Mouse (Mus musculus) c-Kit-positive CD71-positive TER-119-negative erythroid progenitor cells, embryonic 14.5 days (primary cell): Measurements from ENCODE around the gene Gm44579.

Experiments
- DNase-seq: peaks from one replicate; pipeline ENCODE4 v3.0.0-alpha.2; 2013; ENCODE audit warnings: low read depth

Gm44579 gene

DNA sequence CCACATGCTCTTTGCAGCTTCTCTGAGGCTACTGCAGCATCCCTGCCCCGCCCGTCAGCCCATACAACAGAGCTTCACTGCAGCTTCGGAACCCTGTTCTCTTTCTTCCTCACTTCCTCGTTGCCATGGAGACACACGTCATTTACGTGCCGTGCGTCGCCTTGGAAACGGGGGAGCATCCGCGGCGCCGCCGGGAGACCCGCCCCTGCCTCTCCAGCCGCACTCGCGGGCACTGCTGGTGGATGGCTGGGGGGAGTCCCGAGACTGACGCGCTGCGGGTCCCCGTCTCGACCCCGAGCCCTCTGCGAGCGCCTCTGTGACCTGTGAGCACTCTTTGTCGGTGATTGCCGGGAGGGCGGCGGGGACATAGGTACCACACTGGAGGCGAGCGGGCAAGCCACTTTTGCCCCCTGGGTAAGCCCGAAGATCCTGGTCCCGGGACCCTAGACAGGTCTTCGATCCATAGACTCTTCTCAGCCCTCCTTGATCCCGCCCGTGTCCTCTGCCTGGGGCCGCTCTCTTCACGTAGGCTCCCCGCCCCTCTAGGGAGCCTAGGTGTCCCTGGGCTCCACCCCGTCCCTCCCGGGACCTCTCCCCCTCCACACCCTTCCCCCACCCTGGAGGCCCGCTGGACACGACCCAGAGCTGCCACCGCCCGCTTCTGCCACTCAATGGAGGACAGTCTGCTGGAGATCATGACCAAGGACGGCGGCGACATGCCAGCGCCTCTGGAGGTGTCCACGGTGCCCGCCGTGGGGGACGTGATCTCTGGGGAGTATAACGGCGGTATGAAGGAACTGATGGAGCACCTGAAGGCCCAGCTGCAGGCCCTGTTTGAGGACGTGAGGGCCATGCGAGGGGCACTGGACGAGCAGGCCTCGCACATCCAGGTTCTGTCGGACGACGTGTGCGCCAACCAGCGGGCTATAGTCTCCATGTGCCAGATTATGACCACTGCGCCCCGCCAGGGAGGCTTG is 52.8 kb downstream of the Gm44579 start:
- no peak for DNase-seq

DNA sequence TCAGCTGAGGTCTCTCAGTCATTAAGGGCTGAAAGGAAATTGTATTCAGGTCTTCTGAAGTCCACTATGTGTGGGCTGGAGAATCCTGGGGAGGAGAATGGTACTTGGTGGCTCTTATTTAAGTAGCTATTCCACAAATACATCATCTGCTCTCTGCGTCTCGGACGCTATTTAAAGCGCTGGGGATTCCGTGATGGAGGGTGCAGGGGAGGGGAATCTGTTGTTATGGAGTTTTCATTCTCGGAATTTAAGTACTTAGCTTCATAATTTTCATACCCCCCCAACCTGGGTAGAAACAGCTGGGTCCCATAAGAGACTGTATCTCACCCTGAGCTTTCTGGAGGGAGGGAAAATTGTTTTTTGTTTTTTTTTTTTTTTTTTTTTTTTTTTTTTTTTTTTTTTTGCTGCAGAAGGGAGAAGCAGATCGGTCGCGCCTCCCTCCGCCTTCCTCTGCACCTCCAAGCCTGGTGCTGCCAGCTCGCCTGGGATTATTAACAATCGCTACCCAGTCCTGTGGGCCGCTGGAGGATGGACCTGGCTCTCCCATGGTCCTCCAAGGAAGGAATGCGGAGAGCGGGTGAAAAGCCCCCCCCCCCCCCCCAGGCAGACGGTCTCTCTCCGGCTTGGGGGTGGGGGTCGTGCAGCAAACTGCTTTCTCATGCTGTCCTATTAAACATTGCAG is 53.7 kb downstream of the Gm44579 start, which contains the start of gene Ccdc184:
Gene Ccdc184, plus strand, starts transcription at position 196 of the 682 bp plus-strand sequence.
- DNase-seq: no peak

- no peak for DNase-seq
These were observed 55.3 kb downstream of the Gm44579 start, which contains the start of gene Asb8 for GRCm38 (mm10) chr15:98165525-98165924. Asb8 (minus strand) TSS chr15:98165625.

DNA sequence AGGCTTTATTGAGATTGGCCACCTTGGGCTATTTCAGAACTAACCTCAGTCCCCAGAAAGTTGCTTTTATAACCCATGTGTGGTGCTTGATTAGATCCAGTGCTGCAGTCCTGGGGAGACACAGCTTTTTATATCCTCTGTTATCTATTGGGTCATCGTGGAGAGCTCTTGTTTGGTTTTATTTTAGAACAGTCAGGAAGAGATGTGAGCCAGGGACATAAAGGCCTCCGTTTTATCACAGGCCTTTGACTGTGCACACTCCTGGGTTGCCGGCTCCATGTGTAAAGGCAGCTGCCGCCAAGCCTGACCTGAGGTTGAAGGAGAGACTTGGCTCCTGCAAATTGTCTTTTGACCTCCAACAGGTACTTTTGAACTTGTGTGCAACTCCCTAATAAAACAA is 58.2 kb downstream of the Gm44579 start:
- DNase-seq: no peak

- DNase-seq: no peak
These were observed 59.6 kb downstream of the Gm44579 start for GRCm38 (mm10) chr15:98161026-98161805.

DNA sequence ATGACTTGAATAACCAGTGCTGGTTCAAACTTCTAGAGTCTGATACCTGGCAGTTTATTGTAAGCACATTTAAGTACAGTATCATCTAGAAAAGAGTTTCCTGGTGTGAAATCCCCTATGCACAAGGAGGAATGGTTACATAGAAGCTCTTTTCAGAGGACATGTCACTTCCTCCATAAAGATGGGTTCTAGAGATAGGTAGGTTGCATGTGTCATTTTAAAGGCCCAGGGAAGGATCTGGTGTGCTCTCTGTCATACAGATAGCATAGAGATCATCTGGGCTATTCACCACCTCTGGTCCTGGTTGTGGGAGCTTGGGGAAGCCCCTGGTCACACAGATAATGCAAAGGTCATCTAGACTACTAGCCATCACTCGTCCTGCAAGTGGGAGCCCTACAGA is 63.5 kb downstream of the Gm44579 start:
- no peak for DNase-seq

DNA sequence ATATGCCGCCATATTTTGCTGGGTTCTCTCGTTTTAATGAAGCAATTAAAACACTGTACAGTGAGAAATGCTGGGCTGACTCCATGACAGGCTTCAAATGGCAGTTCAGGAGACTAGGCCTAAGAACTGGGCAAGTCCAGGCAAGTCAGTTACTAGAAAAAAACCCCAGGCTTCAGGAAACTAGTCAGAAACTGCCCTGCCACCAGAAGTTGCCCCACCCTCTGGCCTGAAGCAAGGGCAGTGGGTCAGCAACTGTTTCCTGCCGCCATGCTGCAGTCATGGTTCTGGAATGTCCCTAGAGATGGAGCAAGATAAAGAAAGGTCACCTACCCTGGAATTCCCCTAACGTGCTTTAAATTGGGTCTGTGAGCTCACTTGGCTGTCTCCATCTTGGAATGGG is 64.8 kb downstream of the Gm44579 start:
- DNase-seq: no peak

- no peak for DNase-seq
These were observed 65.5 kb downstream of the Gm44579 start for GRCm38 (mm10) chr15:98155272-98155671.

DNA sequence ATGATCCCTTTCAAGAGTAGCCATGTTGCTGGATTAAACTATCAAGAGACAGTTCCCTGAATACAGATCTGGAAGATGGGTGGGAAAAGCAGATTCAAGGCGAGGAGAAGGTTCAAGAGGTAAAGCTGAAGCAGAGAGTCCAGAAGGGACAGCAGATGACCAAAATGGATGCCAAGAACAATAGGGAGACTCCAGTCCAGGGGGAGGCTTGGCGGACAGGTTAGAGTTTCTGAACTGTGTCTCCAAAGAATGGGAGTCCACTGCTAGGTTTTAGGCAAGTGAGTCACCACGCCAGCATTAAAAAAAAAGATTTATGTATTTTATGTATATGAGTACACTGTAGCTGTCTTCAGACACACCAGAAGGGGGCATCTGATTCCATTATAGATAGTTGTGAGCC is 66.1 kb downstream of the Gm44579 start:
- no peak for DNase-seq

DNA sequence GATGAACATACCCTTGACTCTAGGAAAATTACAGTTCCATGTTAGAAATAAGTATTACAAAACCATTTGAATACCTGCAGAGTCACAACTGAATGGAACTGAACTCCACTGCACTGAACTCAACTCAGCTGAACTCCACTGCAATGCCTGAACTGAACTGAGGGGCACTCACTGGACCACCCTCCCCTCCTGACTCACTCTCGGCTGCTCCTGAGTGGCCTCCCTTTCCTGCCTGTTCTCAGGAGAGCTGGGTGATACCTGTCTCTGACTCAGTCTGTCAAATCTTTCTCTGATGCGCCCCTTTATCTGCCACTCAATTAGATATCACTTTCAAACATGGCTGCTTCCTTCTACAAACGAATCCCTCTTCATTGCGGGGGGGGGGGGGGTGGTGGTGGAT is 66.6 kb downstream of the Gm44579 start:
- DNase-seq: no peak

- peak; percentile 48 for DNase-seq
These were observed 67.2 kb downstream of the Gm44579 start for GRCm38 (mm10) chr15:98153625-98154024.

GRCm38 (mm10) chr15:98152916-98153315 is 67.9 kb downstream of the Gm44579 start:
- DNase-seq: no peak

- DNase-seq: no peak
These were observed 71.6 kb downstream of the Gm44579 start for GRCm38 (mm10) chr15:98149166-98149602.

DNA sequence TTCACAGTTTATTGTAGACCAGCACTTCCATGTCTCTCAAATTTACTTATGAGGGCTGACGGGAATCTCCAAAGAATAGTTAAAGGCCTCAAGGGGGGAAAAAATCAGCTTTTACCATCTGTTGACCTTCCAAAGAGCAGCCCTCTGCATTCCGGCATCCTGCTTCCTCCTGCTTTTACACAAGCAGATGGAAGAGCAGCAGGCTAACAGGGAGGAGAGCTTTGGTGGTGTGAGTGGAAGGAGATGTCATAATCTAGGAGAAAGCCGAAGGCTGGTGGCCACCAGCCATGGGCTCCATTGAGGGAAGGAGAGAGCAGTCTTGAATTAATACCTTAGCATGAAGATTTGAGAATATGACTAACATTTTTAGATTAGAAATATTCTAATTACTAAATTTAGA is 72.4 kb downstream of the Gm44579 start:
- no peak for DNase-seq

DNA sequence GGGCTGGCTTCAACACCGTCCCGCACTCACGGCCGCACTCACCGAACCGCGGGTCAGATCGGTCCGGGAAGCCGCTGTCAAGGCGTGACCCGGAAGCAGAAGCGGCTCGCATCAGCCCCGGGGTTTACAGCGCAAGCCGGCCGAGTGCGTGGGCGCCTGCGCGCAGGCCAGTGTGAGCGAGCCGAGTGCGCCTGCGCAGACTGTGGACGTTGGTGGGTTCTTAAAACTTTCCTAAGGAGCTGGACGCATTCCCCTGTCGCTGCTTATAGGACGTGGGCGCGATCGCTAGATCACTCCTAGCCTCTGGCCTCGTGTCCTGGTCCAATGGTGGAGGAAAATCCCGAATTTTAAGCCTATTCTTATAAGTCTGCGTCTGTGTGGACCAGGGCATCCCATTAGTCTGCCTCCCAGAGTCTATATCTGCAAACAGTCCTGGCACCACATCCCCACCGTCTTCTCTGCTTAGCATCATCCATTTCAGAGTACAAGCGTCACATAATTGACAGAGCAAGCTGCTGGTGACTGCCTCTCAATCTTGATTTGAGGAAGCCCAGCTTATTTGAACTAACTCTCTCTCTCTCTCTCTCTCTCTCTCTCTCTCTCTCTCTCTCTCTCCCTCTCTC is 75.1 kb downstream of the Gm44579 start:
- peak; percentile 81 for DNase-seq

- DNase-seq: peak; percentile 8
These were observed 75.8 kb downstream of the Gm44579 start for GRCm38 (mm10) chr15:98144861-98145507.

- no peak for DNase-seq
These were observed 78.3 kb downstream of the Gm44579 start for GRCm38 (mm10) chr15:98142515-98142914.

DNA sequence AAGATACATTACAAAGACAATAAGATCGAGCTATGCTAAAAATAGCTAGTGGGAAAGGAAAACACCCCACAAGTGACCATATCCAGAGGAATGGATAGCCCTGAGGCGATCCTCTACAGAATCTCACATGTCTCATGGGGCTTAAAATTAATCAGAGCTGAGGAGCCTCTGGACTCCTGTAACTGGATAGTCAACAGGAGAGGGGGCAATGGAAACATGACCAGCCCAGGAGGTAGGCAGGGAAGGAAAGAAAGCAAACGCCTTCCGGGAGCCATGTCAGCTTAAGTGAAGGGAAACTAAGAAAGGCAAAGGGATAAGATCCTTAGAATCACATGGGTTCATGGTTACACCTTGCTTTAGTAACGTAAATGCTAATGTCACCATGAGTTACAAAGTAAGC is 80.0 kb downstream of the Gm44579 start:
- no peak for DNase-seq

DNA sequence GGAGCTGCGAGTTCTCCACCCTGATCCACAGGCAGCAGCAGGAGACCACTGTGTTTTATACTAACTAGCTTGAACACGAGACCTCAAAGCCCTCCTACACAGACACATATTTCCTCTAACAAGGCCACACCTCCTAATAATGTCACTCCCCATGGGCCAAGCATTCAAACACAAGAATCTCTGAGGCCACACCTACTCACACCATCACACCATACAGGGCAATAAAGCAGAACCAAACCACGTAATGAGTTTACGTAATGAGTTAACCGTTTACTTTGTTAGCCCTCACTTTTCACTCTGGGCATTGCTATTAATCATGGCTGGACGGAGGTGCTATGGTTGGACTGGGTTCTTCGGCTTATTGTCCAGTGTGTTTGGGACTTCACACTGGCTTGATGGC is 81.0 kb downstream of the Gm44579 start:
- DNase-seq: no peak

- DNase-seq: no peak
These were observed 83.9 kb downstream of the Gm44579 start for GRCm38 (mm10) chr15:98136871-98137270.
